Mouse (Mus musculus): ENCODE data around the gene Gm6408. TPM values are rescaled to one million over a fixed set of nuclear protein-coding genes. Genes with fewer than 3 reads are reported as not detected.

The Gm6408 gene
- total RNA-seq, 2 experiments from 2014 or later, result not detected

Other genes starting within 250 kb of the Gm6408 start
- gene Wasf3, start 97.0 kb upstream of the Gm6408 start, total RNA-seq (2021), result 10 to 100 TPM; 21.5 TPM
- not detected for gene Gm6370, start 9.4 kb downstream of the Gm6408 start, total RNA-seq (2021)
- not detected for gene 4930449I24Rik, start 20.4 kb downstream of the Gm6408 start, total RNA-seq (2021)
- gene Gm3402, start 32.2 kb downstream of the Gm6408 start, total RNA-seq (2021), result not detected
- not detected for gene Gm3404, start 43.8 kb downstream of the Gm6408 start, total RNA-seq (2021)
- not detected for gene Gm3409, start 55.7 kb downstream of the Gm6408 start, total RNA-seq (2021)
- gene Gm3415, start 74.2 kb downstream of the Gm6408 start, total RNA-seq (2021), result not detected
- under 1 TPM; 0.20 to 0.59 TPM for gene Gpr12, start 103.3 kb downstream of the Gm6408 start, total RNA-seq (2021)

All from adrenal gland, postnatal 4 days (tissue).